Mouse (Mus musculus) layer of hippocampus, adult 6 months (tissue): ENCODE results near the gene Fam49a. TPM values are rescaled to one million over a fixed set of nuclear protein-coding genes. Genes with fewer than 3 reads are reported as not detected.

Experiments
- long read RNA-seq, 2 experiments: library from polyadenylated mRNA; unstranded; transcript quantifications; one replicate each; pipeline ENCODE4 v2.0.0; 2019 to 2020
- polyA plus RNA-seq: library from polyadenylated mRNA; unstranded; fragments of <200 nt; fragmentation: Nextera tagmentation; gene quantifications from 2 replicates; pipeline ENCODE4 v1.2.3, GENCODE M21; 2021

The Fam49a gene
- 63.4 TPM in 2 replicates for polyA plus RNA-seq
- long read RNA-seq, experiment 1, full-length matches to known transcripts = 119 of 193 reads
- long read RNA-seq, experiment 1, partial matches to known transcripts = 16 of 193 reads
- long read RNA-seq, experiment 1, other reads (novel, unspliced or antisense) = 58 of 193 reads
- long read RNA-seq, experiment 2, full-length matches to known transcripts = 406 of 456 reads
- long read RNA-seq, experiment 2, partial matches to known transcripts = 24 of 456 reads
- long read RNA-seq, experiment 2, other reads (novel, unspliced or antisense) = 26 of 456 reads

DNA sequence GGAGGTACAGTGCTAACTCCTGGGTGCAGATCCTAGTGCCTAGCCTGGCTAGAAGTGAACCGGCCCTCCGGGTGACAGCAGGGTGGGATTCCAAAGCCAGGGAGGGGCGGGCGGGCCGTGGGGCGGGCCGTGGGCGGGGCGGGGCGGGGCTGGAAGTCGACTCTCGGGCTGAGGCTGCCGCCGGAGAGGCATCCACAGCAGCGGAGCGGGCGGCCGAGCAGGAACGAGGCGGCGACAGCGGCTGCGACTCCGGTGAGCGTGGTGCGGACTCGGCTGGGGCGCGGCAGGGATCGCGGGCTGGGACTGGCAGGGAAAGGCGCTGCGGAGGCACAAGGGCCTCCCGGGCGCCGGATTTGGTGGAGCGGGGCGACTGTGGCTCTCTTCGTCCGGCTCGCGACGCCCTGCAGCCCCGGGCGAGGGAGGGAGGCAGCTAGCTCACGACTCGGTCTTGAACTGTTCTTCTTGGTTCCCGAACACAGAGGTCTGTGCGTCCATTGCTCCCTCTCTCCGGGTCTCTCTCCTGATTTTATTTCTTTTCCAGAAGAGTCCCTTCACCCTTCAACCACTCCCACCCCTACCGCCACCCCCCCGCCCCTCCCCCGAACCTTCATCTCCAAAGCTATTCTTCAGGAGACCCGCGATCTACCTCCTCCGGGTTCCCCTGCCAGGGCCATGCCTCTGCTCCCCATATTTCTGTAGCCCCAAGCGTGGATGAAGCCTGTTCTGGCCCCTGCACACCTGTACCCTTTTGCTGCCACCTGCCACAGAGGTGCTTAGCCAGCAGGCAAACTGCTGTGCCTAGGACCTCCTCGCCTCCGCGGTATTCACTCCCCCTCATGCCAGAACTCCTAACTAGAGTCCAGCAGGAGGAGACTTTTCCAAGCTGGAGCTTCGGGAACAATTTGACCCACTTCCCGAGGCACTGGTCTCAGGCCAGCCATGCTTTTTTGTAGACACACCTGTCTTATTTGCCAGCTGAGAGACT lies at the start of gene Fam49a:
Gene Fam49a (plus strand): TSS at position 153 of the 985 bp plus-strand sequence.

